Mouse (Mus musculus) left cerebral cortex, adult 18-20 months (tissue): ENCODE results near the gene Evx2. TPM values are rescaled to one million over a fixed set of nuclear protein-coding genes. Genes with fewer than 3 reads are reported as not detected.

ENCODE experiments used
- DNase-seq, 2 experiments: peaks; one replicate each; pipeline ENCODE4 v3.0.0; 2021 to 2022; ENCODE audit warnings: low spot score in 2 of 2, mixed read lengths in 1 of 2
- total RNA-seq, 2 experiments: library from RNA; stranded (reverse); gene quantifications; 2 replicates each; pipeline ENCODE4 v1.2.3; 2021

Evx2 gene
- total RNA-seq, 2 experiments from 2014 or later, result not detected

DNA sequence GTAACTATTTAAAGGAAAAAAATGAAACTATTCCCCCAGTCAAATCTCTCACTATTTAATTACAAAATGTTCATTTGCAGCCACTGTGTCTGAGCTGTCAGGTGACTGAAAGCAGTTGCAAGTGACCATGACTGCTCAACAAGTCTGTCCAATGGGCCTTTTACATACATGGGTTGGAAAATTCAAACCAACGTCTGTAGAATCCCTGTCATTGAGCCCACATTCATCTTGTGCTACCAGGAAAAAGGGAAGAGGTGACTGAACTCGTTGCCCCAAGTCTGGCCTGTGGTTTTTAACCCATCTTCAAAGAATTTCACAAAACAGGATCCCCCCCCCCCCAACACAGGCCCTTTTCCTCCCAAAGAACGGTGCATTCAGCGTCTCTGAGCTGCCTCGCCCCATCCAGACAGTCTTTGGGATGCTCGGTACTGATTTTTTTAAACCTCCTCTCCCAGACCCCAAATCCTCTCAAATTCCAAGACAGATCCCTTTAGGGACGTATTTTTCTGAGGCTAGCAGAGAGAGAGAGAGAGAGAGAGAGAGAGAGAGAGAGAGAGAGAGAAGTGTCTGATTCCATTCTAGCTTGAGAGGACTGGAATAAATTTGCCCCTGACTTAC is 36.6 kb upstream of the Evx2 start:
- no peak for DNase-seq

DNA sequence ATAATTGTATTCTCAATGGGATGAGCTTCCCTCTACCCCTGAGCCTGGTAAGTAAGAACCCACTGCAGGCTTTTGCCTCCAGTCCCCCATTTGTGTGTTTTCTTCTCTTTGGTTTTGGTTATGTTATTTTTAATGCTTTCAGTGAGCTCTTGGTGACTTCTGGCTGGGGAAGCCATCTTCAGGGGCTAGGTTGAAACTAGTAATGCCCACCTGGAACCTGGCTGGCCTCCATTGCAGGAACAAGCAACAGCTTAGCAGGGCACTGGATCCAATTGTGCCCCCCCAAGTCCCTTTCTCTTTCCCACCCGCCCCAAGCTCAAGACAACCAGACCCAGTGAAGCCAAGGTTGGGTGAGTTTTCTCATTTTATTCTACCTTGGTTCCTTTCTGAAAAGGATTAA is 36.0 kb upstream of the Evx2 start:
- no peak for DNase-seq

DNA sequence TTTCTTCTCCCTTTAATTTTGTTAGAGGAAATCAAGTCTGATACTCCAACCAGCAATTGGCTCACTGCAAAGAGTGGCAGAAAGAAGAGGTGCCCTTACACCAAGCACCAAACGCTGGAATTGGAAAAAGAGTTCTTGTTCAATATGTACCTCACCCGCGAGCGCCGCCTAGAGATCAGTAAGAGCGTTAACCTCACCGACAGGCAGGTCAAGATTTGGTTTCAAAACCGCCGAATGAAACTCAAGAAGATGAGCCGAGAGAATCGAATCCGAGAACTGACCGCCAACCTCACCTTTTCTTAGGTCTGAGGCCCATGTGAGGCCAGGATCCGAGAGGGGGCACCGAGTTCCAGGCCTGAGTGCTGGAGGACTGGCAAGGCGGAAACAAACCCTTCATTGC is 34.7 kb upstream of the Evx2 start:
- no peak for DNase-seq

DNA sequence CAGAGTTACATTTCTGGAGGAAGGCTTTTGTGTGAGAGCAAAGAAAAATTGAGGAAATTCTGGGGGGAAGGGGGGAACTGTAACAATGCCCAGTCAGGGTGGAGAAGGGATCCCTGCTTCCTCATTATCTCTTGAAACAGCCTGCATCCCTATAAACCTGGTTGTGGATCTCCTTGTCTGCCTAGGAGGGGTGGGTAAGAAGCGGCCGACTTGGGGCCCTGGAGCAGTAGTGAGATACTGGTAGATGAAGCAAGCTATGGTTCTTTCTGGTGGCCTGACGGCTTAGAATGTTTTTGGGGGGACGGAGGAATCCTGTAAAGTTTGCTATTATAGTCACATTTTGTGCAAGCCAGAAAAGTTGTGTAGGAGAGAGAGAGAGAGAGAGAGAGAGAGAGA is 34.1 kb upstream of the Evx2 start:
- DNase-seq, result no peak

DNA sequence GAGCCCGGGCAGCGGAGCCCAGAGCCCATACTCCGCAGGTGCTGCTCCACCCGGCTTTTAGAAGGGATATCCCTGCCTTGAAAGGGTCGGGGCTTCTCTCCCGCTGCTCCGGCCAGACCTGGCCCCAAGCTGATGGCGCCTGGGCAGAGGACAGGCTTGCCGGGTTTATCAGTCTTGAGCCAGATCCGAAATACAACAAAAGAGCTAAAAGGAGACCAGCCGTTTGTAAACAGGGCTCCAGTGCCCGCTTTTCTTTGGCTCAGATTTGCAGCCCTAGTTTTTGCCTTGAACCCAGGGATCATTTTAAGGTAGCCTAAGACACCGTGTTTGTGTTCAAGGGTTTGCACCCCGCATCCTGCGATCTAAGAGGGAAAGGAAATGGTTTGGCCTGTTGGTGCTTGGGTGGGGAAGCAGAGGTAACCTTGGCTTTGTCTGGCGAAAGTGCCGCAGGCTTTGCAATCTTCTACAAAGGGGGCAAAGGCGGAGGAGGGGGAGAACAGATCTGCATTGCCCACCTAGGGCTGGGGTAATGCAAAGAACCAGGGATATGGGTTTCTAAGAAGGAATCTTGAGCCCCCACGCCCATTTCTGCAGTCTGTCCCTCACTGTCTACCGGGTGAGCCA is 33.6 kb upstream of the Evx2 start:
- DNase-seq, result no peak

DNA sequence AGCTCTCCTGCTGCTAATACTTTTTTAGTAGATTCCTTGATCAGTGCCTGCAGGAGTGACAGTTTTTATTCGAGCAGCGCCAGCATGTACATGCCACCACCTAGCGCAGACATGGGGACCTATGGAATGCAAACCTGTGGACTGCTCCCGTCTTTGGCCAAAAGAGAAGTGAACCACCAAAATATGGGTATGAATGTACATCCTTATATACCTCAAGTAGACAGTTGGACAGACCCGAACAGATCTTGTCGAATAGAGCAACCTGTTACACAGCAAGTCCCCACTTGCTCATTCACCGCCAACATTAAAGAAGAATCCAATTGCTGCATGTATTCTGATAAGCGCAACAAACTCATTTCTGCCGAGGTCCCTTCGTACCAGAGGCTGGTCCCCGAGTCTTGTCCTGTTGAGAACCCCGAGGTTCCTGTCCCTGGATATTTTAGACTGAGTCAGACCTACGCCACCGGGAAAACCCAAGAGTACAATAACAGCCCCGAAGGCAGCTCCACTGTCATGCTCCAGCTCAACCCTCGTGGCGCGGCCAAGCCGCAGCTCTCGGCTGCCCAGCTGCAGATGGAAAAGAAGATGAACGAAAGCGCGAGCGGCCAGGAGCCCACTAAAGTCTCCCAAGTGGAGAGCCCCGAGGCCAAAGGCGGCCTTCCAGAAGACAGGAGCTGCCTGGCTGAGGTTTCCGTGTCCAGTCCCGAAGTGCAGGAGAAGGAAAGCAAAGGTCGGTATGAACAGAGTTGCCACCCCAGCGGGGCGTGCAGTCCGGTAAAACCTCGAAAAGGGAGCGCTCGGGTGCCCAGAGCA is 32.8 kb upstream of the Evx2 start:
- DNase-seq, result no peak

DNA sequence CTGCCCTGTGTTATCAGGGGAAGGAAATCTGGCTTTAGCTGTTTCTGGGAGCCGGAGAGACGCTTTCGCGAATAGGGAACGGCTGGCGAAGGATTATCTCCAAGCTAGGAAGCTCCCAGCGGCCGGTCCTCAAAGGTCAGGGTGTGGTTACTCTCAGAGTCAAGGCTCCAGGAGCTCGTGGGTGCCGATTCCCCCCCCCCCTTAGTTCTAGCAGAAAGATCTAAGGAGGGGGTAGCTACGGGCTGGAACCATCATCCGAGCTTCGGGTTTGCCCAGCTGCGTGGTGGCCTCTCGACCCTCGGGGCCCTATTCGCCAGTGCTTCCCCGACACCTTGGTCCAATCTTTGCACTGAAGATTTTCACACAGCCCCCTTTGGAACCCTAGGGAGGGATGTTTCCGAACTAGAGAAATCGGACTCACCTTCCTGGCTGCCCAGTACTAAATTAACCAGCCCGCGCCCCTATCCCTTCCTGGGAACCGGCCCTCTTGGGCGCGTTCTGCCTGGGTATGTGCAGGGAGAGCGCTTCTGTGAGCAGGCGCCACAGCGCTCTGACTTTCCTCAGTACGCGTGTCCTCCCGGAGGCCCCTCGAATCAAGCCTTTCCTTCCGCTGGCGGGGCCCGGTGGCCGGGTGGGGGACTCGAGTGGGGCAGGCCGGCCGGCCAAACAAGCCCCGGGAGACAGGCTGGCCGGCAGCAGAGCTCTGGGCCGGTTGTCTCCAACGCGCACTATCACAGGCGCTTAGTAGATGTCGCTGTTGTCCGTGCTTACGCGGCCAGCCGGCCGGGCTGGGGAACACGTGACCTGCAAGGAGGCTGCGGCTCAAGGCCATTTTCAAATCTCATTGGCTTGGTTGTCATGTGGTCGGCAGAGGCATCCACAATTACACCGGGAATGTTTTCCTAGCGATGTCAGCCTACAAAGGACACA is 31.9 kb upstream of the Evx2 start, which contains the start of gene Hoxd10:
TSS of gene Hoxd10 (plus strand) at position 903 of the 930 bp plus-strand sequence.
- DNase-seq, result no peak

DNA sequence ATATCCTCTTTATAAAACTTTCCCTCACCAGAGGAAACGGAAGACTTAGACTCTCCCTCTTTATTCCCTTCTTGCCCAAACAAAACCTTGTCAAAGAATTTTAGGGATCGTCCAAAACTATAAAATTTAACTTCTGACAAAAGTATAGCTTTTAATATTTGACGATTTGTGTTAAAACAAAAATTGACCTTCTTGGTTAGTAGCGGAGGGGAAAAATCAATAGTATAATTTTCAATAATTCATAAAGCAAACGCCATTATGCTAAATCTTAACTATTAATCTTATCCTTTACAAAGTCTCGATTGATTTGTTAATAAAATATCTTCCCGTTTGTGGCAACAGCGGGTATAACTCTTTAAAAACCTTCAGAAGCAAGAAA is 31.0 kb upstream of the Evx2 start:
- no peak for DNase-seq

DNA sequence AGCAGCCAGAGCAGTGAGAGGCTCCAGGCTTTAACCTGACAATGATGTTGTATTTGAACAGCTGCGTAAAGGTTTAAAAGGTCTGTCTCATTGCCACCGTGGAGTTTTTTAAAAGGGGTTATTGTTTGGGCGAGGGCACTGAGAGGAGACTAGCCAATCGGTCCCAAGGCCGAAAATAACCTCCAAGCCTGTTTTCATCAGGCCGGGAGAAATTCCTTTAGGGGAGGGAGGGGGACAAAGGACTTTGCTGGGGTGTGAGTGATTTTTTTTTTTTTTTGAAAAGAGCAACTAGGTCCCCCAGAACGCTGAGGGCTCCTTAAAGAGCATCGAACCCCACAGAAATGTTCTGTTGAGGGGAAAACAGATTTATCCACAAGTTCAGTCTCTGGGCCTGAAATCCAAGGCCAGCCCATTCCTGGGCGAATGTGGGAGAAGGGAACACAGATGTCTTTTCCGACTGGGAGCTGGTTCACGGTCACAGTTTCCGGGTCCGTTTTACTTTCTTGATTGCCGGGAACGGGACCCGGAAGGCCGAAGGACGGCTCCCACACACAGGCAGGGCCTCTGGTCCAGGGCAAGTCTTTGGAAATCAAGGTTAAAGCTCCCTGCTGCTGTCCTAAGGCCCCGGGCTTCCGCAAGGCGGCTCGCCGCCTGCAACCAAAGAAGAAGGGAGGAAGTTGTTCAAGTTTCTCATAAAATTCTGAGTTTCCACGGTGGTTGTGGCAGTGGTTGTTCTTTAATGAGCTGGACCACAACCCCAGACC is 30.4 kb upstream of the Evx2 start:
- DNase-seq, result no peak

DNA sequence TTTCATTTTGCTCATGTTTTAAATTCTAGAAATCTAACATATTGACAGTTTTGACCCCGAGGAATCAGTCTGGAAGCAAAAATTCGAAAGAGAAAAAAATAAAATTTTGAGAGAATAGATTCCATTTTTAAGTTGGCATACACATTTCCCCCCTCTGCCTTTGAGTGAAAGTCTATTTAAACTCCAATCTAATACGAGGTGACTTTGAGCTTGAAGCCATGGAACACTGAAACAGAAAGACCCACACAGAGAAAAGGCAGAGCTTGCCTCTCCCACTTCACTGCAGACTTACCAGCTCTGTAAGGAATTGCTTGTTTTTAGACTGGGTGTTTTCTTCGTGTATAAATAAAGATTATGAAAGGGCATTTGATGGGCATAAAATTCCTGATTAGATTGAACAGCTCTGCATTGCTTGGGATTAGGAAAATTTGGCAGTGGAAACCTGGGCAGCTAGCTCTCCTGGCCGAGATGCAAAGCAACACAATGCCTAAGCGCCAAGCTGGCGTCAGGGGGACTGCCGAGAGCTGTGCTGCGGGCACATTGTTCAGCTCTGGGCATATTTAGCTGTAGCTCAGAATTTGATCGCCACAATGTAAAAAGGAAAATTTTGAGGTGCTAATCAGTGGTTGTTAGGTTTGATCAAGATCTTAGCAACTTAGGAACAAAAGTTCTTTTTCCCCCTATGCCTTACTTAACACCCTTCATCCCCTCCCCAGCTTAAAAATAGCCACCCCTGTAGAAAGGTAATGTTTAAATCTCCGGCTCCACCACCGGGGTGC is 29.6 kb upstream of the Evx2 start:
- DNase-seq, result no peak

DNA sequence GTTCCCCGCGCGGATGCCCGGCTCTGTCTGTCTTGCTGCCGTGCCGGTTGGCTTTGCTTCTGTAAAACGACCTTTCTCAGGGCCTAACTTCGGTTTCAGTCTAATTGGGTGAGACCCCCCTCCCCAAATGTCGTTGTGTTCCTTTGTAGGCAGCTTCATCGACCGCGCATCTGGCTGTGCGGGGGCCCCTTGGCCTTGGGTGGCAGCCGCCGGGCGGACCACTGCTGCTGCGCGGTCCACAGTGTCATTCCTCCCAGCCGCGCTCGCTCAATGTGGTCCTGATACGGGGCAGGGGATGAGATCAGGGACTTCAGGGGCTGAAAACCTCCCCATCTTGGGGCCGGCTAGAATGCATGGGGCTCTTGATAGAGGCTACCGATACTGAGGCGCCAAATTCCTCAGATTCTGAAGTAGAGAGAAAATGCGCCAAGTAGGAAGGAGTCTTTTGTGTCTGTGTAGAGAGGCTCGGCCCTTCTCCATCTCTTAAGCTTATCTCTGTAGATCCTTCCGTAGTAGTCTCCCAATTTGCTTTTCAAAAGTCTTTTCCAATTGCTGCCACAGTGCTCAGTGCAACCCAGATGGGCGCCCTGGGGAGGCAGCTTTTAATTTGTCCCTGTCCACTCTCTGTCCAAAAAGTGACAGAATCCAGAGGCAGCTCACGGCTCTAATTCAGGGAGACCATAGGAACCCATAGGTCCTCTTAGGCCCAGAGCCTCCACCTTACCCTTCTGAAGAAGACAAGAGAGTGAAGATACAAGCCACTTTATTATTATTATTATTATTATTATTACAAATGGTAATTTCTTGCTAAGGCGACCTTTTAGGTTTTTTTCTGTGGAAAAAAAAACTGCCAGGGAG is 28.6 kb upstream of the Evx2 start:
- no peak for DNase-seq

DNA sequence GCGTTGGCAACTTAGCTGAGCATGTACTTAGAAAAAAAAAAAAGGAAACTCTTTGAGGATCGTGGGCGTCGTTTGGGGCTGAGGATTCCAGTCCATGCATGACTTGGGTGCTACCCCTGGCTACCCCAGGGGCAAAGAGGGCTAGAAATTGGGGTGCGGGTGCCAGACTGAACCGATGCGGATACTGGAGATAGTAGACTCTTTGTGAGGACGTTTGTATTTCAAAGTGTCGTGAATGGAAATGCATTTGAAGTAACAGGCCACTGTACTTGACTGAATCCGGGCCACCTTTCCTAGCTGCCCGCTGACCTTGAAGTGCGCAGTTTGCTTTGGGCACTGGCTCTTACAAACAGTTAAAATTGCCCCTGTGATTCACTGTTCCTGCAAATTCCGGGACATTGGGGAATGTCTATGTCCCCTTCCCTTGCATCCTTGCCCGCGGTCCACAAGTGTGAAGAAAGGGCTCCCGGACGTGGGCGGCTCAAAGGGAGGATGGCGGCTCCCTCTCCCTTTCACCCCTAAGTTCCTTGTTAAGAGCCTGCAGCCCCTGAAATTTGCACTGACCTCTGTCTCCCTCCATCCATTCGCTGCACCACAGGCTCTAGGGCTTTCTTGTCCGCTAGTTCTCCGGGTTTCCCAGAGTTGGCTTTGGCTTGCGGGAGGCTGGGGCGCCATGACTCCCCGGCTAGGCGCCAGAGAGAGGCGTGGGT is 27.8 kb upstream of the Evx2 start:
- no peak for DNase-seq

DNA sequence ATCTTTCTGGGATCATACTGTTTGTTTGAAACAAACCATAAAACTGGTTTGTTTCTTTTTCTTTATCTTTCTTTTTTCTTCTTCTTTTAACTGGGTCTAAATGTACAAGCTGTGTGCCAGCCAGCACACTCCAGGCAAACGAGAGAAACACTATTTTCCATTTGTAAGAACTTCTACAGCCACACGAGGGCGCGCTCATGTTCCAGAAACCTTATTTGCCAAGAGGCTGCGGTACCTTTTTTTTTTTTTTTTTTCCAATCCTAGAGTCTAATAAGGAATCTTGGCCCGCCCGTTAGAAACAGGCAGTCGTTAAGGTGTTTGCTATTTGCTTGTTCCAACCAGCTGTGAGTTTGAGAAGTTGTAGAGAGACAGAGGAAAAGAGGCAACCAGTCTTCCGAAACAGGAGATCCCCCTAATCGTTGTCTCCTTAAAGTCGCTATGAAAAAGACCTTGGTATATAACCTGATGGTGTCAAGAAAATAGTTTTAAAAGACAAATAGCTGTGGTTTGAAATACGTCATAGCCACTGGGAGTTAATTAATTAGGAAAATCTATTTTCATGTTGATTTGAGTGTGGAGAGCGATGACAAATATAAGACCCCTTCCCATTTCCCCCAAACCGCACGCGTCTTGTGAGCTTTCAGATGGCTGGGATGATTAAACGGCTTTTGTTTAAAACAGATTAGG is 27.1 kb upstream of the Evx2 start:
- DNase-seq, result peak; percentile 51 to 58

DNA sequence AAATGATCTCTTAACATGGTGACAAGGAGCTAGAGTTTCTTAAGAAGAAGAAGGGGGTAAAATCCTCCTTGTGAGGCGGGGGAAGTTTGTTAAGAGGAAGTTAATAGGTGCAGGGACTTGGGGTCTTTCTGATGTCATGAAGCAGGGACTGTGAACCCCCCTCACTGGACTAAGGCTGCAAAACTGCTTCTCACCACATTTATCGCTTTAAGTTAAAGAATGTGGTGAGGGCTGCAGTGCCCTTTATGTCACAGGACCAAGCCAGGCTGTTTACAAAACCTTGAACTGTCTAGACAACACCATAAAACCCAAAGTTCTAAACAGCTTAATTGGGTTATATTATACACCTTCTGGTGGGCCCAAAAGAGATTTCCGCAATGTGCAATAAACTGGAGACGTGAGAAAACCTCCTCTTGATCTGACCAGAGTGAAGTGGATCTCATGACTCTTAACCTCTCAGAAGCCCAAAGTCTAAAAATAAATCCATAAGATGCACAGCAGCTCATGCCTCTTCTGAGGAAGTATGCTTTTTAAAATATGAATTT is 25.8 kb upstream of the Evx2 start:
- no peak for DNase-seq

DNA sequence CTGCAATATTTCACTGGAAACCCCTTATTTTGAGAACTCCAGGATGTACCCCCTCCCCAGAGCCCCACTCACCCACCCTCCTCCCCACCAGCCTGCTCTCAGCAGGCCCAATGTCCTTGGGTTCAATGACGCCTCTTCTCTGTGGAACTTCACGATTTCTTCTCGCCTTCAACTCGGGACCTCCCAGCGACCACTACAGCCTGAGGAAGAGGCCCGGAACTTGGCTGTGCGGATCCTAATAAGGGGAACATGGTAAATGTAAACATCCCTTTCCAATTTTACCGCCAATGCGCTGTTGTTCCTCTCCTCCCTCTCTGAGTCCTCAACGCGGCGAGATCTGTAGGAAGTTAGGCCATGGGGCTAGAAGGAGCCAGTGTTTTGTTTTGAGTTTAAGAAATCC is 24.7 kb upstream of the Evx2 start:
- DNase-seq, result no peak

DNA sequence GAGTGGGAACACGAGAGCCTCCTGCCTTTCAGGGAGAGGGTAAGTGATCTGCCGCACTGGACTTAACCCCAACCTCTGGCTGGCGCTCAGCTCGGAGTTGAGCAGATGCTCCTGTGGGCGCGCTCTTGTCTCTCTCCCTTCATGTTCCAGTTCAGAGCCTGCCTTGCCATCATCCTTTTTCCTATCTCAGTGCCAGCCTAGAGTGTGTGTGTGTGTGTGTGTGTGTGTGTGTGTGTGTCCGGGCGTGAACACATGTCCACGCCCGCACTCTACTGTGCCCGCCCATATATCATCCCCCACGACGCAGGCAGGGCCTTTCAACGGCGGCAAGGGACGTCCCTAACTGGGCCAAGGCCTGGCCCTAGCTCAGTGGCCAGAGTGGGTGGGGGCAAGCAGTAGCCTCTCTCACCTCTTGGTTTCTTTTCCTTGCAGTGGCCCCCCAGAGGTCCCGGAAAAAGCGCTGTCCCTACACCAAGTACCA is 24.2 kb upstream of the Evx2 start:
- DNase-seq, result no peak

DNA sequence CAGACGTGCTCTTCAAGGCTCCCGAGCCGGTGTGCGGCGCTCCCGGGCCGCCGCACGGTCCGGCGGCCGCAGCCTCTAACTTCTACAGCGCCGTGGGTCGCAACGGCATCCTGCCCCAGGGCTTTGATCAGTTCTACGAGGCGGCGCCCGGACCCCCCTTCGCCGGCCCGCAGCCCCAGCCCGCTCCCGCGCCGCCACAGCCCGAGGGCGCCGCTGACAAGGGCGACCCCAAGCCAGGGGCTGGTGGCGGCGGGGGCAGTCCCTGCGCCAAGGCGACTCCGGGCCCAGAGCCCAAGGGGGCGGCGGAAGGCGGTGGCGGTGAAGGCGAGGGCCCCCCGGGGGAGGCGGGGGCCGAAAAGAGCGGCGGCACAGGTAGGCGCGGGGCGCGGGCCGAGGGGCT is 23.4 kb upstream of the Evx2 start:
- no peak for DNase-seq
